Mouse (Mus musculus) stomach, embryonic 16.5 days (tissue): ENCODE data around the gene Tmem119. TPM values are rescaled to one million over a fixed set of nuclear protein-coding genes. Genes with fewer than 3 reads are reported as not detected.

Experiments
- polyA plus RNA-seq: library from polyadenylated mRNA; unstranded; fragments of >200 nt; fragmentation: Nextera tagmentation; extraction: Ambion mirVana; gene quantifications from 2 replicates; pipeline ENCODE4 v1.2.1, GENCODE M21; 2015

The Tmem119 gene
- polyA plus RNA-seq, 1 experiment from 2014 or later: 73.0 TPM

Other genes starting within 250 kb of the Tmem119 start
- gene Cmklr1, start 150.1 kb downstream of the Tmem119 start, polyA plus RNA-seq: 3.4 and 4.2 TPM in 2 replicates
- gene 1700069L16Rik, start 75.7 kb downstream of the Tmem119 start, polyA plus RNA-seq: not detected in 2 replicates
- gene Ficd, start 64.7 kb downstream of the Tmem119 start, polyA plus RNA-seq: 7.0 and 9.1 TPM in 2 replicates
- gene Sart3, start 28.0 kb downstream of the Tmem119 start, polyA plus RNA-seq: 30.8 and 35.0 TPM in 2 replicates
- gene Iscu, start 27.8 kb downstream of the Tmem119 start, polyA plus RNA-seq: 97.0 and 112 TPM in 2 replicates
- 7.3 and 9.1 TPM in 2 replicates for gene Selplg, start 32.1 kb upstream of the Tmem119 start, polyA plus RNA-seq
- gene Coro1c, start 108.2 kb upstream of the Tmem119 start, polyA plus RNA-seq: 145 and 159 TPM in 2 replicates
- gene Ssh1, start 193.4 kb upstream of the Tmem119 start, polyA plus RNA-seq: 8.7 and 11.9 TPM in 2 replicates
- 2.4 and 3.1 TPM in 2 replicates for gene Dao, start 203.2 kb upstream of the Tmem119 start, polyA plus RNA-seq